Mouse (Mus musculus) lung, embryonic 15.5 days (tissue): Measurements from ENCODE around the gene Adam15. TPM values are rescaled to one million over a fixed set of nuclear protein-coding genes. Genes with fewer than 3 reads are reported as not detected.
A peak's percentile ranks its signal among the peaks of the same experiment; 100 is the strongest.

ENCODE experiments used
- ATAC-seq: fragments of 200-750 bp; cut with Nextera tagmentation; 2 replicates; pipeline ENCODE4 v1.8.0; 2017; ENCODE audit warnings: moderate number of reproducible peaks, borderline replicate concordance; ENCODE audit not compliant: low FRiP score, low TSS enrichment; ENCODE audit errors: extremely low read depth
- H3K27ac ChIP-seq: fragments of 300-500 bp; sonication (generic); 2 replicates; pipeline ENCODE4 v1.5.1; 2015; ENCODE audit warnings: moderate library complexity, mild to moderate bottlenecking, inconsistent platforms
- H3K27me3 ChIP-seq: fragments of 300-500 bp; sonication (generic); 2 replicates; pipeline ENCODE4 v1.6.1; 2015; ENCODE audit warnings: inconsistent platforms
- H3K36me3 ChIP-seq: fragments of 300-500 bp; sonication (generic); 2 replicates; pipeline ENCODE4 v1.6.1; 2015; ENCODE audit warnings: inconsistent platforms
- H3K4me1 ChIP-seq: fragments of 300-500 bp; sonication (generic); 2 replicates; pipeline ENCODE4 v1.6.1; 2015; ENCODE audit warnings: inconsistent platforms
- H3K4me2 ChIP-seq: fragments of 300-500 bp; sonication (generic); 2 replicates; pipeline ENCODE4 v1.6.1; 2015; ENCODE audit warnings: inconsistent platforms, mild to moderate bottlenecking, moderate library complexity
- H3K4me3 ChIP-seq: fragments of 300-500 bp; sonication (generic); 2 replicates; pipeline ENCODE4 v1.5.1; 2015; ENCODE audit warnings: mild to moderate bottlenecking, inconsistent platforms
- H3K9ac ChIP-seq: fragments of 300-500 bp; sonication (generic); 2 replicates; pipeline ENCODE4 v1.6.1; 2015; ENCODE audit warnings: inconsistent platforms
- H3K9me3 ChIP-seq: fragments of 300-500 bp; sonication (generic); 2 replicates; pipeline ENCODE4 v1.6.1; 2016; ENCODE audit warnings: inconsistent platforms
- WGBS: fragments of 180-500 bp; shearing (Covaris S2); methylation state at CpG from one replicate; pipeline ENCODE4 v1.1.7; 2015; 5-methylcytosine and 5-hydroxymethylcytosine counted together
- polyA plus RNA-seq: library from polyadenylated mRNA; unstranded; fragments of >200 nt; fragmentation: Nextera tagmentation; extraction: Ambion mirVana; gene quantifications from 2 replicates; pipeline ENCODE4 v1.2.1, GENCODE M21; 2015

Adam15 gene
- polyA plus RNA-seq, 1 experiment from 2014 or later, result 63.0 TPM

DNA sequence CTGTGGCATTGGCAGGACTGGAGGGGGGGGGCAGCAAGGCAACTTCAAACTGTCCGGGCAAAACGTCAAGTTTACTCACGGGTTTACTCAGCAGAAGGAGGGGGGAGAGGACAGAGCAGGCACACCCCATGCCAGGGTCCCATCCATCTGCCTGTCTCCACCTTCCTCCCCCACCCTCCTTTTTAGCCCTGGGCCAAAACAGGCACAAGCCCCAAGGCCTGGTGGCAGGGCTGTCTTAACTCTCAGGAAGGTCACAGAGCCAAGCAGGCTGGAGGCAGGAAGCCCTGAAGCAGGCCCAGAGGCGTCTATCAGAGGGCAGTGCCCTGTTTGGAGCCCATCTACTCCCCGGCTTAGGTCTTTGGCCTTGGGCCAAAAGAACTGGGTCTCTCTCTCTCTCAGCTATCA lies 40.3 kb upstream of the Adam15 start:
- Histone ChIP-seq H3K9me3 (no peaks in the 10 kb centered on the region), H3K9ac (no peak overlapping the region), H3K4me1 (peaks cover 72% of the 10 kb centered on the region), H3K4me2 (peak overlapping the region; percentile 97), H3K27ac (peak overlapping the region; percentile 93), H3K4me3 (peak overlapping the region; percentile 60), H3K36me3 (no peaks in the 10 kb centered on the region), H3K27me3 (no peaks in the 10 kb centered on the region)
- 16% methylated on average over 5 of the region's 5 CpGs for WGBS
- ATAC-seq, result no peak

DNA sequence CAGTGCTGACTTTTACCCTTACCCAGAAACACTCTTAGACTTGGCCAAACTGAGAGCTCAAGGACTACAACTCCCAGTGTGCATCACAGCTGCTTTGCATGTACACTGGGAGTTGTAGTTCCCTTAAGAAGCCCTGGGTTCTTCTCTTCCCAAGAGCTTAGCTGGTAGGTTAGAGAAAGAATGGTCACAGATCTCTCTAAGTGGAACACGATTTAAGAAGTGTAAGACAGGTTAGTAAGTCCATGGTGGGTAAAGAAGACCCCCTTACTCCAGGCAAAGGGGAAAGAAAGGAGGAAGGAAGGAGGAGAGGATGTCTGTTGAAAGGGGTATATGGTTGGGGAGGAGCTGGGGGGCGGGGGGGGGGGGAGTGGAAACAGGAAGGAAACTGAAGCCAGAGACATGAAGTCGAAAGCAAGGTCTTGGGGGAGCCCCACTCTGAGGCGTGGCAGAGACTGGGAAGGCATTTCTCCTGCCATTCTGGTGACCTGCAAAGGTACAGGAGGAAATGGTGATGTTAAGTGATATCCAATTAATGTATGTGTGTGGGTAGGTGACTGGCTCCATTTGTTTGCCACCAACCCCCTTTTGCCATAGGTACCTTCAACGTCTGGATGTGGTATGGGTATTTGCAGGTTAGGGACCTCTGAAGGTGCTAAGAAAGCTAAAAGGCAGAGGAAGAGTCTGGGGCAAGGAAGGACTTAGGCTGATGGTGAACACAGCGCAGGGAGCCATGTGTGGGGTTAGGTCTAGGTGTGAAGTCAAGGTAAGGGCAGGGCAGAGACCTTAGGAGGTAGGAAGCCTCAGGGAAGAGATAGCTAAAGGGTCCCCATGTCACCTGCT lies 39.3 kb upstream of the Adam15 start:
- no peaks in the 10 kb centered on the region for H3K36me3 ChIP-seq
- no peak overlapping the region for H3K9ac ChIP-seq
- no peaks in the 10 kb centered on the region for H3K27me3 ChIP-seq
- no peaks in the 10 kb centered on the region for H3K9me3 ChIP-seq
- no peak overlapping the region for H3K4me2 ChIP-seq
- 45% methylated on average over 6 of the region's 6 CpGs for WGBS
- H3K4me3 ChIP-seq, result no peak overlapping the region
- no peak for ATAC-seq
- peaks cover 72% of the 10 kb centered on the region for H3K4me1 ChIP-seq
- 0 out of 2 replicates have a peak overlapping the region, but pooled peaks have one; percentile 93 for H3K27ac ChIP-seq

DNA sequence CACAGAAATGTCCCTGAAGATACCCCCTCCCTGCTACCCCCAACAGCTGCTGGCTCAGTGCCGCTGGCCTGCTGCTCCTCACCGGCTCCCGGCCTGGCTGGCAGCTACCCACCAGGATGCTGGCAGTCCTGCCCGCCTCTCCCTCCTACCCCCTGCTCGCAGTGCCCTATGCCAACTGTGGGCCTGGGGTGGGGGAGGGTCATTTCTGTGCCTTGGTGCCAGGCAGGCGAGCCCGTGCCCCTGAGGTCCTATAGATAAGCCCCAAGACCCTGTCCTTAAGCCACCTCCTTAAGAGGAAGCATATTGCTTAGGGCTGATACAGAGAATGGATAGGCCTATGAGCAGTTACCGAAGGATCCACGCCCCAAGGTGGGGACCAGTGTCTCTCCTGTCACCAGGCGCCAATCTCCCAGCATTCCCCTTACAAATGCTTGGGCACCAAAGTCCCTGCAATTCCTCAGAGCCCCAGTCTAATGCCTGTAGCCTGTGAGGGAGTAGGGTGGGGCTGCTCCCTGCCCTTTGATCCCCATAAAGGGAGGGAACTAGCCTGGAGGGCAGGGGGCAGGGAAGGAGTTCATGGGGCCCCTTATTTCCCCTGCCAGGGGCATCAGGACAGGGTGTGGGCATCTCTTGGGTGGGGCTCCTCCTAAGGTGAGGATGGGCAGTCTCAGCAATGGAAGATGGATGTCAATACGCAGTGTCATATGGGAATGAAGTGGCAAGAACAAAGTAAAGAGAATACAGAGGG lies 38.5 kb upstream of the Adam15 start:
- Histone ChIP-seq H3K9me3 (no peaks in the 10 kb centered on the region), H3K9ac (no peak overlapping the region), H3K27me3 (no peaks in the 10 kb centered on the region), H3K36me3 (no peaks in the 10 kb centered on the region), H3K4me3 (no peak overlapping the region), H3K4me1 (peaks cover 76% of the 10 kb centered on the region), H3K27ac (0 out of 2 replicates have a peak overlapping the region, but pooled peaks have one; percentile 19), H3K4me2 (no peak overlapping the region; the same call in 1 of the 2 replicates)
- WGBS, result 80% methylated on average over 8 of the region's 11 CpGs
- no peak for ATAC-seq

DNA sequence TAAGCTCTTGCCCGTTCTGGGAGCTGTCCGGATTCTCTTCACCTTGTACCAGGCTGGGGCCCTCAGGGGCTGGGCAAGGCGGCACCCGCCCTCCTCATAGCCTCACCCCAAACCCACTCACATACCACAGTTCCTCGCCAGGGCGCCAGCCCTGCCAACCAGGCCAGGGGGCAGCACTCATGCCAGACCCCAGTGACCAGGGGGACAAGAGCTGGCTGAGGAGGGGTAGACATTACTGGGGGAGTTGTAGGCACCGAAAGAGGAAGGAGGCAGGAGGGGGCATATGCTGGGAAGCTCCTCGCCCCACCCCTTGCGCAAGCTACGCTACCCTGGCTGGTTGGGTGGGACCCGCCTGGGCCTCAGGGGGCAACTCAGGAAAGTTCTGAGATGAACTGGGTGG lies 37.8 kb upstream of the Adam15 start:
- Histone ChIP-seq H3K9ac (no peak overlapping the region), H3K4me3 (0 out of 2 replicates have a peak overlapping the region, but pooled peaks have one; percentile 1), H3K27ac (peak overlapping the region; percentile 27; the same call in 1 of the 2 replicates), H3K36me3 (no peaks in the 10 kb centered on the region), H3K4me1 (peaks cover 77% of the 10 kb centered on the region), H3K9me3 (no peaks in the 10 kb centered on the region), H3K27me3 (no peaks in the 10 kb centered on the region), H3K4me2 (peak overlapping the region; percentile 22; the same call in 1 of the 2 replicates)
- WGBS, result 72% methylated on average over 11 of the region's 11 CpGs
- ATAC-seq, result no peak

DNA sequence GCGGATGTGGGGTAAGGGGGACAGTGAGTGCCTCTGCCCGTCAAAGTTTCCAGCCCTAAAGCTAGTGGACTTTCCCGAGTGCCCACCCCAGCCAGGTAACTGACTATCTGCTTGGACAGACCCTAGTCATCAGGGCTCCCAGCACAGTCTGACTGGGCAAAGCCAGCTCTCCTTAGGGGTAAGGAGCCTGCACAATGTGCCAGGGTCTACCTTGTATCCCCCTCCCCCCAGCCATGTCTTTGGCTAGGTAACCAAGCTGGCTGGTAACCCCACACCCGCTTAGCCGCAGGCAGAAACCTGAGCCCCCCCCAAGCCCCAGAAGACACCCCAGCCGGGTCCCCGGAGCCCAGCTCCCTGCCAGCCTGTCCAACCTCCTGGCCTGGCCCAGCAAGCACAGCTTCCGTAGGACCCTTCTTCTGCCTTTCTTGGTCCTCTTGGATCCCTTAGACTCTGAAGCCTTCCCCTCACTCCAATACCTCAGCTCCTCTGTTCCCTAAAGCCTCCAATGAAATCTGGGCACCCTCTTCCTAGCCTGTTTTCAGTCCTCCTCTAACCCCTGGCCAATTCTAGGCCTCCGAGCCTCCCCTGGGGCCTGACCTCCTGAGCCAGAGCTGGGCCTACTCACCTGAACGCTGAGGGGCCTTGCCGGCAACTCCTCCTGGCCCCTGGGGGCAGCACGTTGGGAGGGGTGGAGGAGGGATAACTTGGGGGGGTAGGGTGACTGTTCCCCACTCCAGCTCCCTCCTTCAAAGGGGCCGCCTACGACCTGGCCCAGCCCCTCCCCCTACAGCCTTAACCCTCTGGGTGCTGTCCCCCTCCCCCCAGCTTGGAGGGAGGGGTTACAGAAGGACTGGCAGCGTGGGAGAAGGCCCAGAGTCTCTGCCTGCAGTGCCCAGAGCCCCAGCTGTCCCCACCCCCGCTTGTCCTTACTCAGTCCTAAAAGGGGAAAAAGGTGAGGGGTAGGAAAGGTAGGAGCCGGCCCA lies 36.9 kb upstream of the Adam15 start:
- 54% methylated on average over 17 of the region's 17 CpGs for WGBS
- H3K4me2 ChIP-seq, result peak overlapping the region; percentile 22; the same call in 1 of the 2 replicates
- no peaks in the 10 kb centered on the region for H3K27me3 ChIP-seq
- H3K4me1 ChIP-seq, result peaks cover 75% of the 10 kb centered on the region
- no peak for ATAC-seq
- H3K4me3 ChIP-seq, result 0 out of 2 replicates have a peak overlapping the region, but pooled peaks have one; percentile 1
- H3K9me3 ChIP-seq, result no peaks in the 10 kb centered on the region
- 0 out of 2 replicates have a peak overlapping the region, but pooled peaks have one; percentile 4 for H3K9ac ChIP-seq
- H3K36me3 ChIP-seq, result no peaks in the 10 kb centered on the region
- H3K27ac ChIP-seq, result peak overlapping the region; percentile 27; the same call in 1 of the 2 replicates

DNA sequence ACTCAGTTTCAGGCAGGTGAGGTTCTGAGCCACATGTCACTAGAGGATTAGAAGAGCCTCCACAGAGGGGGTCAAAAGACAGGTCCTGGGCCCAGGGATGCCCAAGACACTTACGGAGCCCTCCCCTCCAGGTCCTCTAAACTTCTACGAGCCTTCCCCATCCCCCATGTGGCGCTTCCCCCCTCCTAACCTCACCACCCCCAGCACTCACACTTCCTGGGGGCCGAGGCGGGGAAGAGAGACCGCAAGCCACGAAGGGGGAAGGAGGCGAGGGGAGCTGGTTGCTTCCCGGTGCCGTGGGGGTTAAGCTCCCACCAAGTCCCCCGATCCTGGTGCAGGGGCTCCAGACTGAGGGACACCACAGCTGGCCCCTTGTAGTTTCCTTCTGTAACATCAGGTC lies 35.7 kb upstream of the Adam15 start:
- Histone ChIP-seq H3K4me1 (peaks cover 62% of the 10 kb centered on the region), H3K27me3 (no peaks in the 10 kb centered on the region), H3K4me2 (no peak overlapping the region), H3K9me3 (no peaks in the 10 kb centered on the region), H3K9ac (no peak overlapping the region), H3K36me3 (peaks cover 5% of the 10 kb centered on the region), H3K4me3 (no peak overlapping the region), H3K27ac (no peak overlapping the region)
- no peak for ATAC-seq
- 29% methylated on average over 9 of the region's 11 CpGs for WGBS

DNA sequence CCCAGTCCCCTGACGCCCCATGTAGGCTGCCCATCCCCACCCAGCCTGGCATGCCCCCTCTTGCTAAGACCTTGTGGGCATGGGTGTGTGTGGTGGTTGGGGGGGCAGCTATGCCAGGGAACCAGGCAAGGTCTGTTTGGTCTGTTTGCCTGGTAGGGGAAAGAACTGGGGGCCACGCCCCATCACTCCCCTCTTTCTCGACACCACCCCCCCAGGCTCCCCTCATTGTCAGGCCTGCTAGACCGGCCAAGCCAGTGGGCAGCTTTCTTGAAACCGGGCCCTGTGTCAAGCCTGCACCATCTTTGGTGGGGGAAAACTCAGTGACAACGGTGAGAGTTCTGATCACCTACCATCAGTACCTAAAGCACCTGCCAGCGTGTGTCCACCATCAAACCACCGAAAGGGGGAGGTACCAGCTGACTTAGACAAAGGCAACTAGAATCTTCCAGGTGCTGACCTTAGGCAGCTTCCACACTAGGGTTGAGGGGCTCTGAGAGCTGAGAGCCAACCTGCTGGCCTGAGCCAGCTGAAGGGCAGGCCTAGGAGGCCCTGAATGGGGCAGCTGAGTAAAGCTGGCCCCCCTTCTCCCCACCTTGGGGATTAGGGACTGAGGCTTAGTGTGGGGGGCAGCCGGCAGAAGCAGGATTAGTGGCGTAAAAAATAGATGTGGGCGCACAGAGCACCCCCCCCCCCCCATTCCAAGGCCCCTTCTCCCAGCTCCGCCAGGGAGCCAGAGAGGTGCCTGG lies 34.7 kb upstream of the Adam15 start:
- WGBS, result 70% methylated on average over 10 of the region's 12 CpGs
- H3K4me1 ChIP-seq, result peaks cover 53% of the 10 kb centered on the region
- peaks cover 15% of the 10 kb centered on the region for H3K36me3 ChIP-seq
- no peak for ATAC-seq
- peak overlapping the region; percentile 16; the same call in 1 of the 2 replicates for H3K4me2 ChIP-seq
- no peak overlapping the region for H3K9ac ChIP-seq
- H3K27ac ChIP-seq, result peak overlapping the region; percentile 44; the same call in 1 of the 2 replicates
- H3K27me3 ChIP-seq, result no peaks in the 10 kb centered on the region
- H3K4me3 ChIP-seq, result no peak overlapping the region
- no peaks in the 10 kb centered on the region for H3K9me3 ChIP-seq

DNA sequence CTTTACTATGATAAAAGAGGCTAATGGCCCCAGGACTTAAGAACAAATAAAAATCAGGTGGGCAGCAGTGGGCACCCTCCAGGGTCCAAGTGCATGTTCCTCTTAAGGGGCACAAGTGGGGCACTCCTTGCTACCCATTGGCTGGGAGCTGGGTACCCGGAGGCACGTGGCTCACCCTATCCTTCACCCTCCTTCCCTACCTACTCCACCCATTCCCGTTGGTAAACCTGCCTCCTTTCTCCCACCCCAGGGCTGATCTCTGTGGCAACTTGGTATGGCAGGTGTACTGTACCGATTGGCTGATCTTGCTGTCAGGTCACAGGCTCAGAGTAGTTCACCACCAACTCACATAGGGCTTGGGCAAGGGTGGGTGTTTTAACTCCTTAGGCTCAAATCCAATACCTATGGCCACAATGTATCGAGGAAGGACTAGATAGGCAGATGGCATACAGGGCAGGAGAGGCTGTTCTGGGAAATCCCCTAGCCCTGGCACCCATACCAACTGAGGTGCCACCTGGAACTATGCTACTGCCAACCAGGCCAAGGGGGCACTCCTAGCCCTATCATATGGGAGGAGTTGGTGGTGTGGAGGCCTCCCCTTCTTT lies 34.0 kb upstream of the Adam15 start:
- no peak for ATAC-seq
- H3K9ac ChIP-seq, result no peak overlapping the region
- H3K27ac ChIP-seq, result 0 out of 2 replicates have a peak overlapping the region, but pooled peaks have one; percentile 24
- H3K36me3 ChIP-seq, result peaks cover 18% of the 10 kb centered on the region
- 73% methylated on average over 5 of the region's 5 CpGs for WGBS
- H3K27me3 ChIP-seq, result no peaks in the 10 kb centered on the region
- H3K4me3 ChIP-seq, result no peak overlapping the region
- no peaks in the 10 kb centered on the region for H3K9me3 ChIP-seq
- peaks cover 56% of the 10 kb centered on the region for H3K4me1 ChIP-seq
- peak overlapping the region; percentile 16; the same call in 1 of the 2 replicates for H3K4me2 ChIP-seq

DNA sequence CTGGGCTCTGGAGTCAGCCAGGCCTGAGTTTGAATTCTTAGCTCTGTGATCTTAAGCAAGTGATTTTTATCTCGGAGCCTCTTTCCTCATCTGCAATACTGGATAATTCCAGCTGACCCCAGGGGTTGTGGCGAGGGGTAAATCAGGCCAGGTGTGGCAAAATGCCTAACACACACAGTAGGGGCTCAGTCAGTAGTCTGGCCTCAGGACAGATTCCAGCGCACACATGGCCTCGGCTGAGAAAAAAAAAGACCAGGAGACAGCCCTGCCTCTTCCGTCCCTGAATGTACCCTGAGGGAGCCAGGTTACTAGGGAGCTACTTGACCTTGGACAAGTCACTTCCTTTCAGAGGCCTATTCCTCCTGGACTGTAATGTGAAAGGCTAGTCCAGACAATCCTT lies 33.2 kb upstream of the Adam15 start:
- no peak overlapping the region for H3K4me2 ChIP-seq
- no peak for ATAC-seq
- peak overlapping the region; percentile 24; the same call in 1 of the 2 replicates for H3K27ac ChIP-seq
- WGBS, result 79% methylated on average over 5 of the region's 5 CpGs
- no peaks in the 10 kb centered on the region for H3K9me3 ChIP-seq
- no peak overlapping the region for H3K4me3 ChIP-seq
- H3K36me3 ChIP-seq, result peaks cover 18% of the 10 kb centered on the region
- peaks cover 56% of the 10 kb centered on the region for H3K4me1 ChIP-seq
- no peak overlapping the region for H3K9ac ChIP-seq
- no peaks in the 10 kb centered on the region for H3K27me3 ChIP-seq
